Mouse (Mus musculus) CH12.LX (cell line): Measurements from ENCODE around the gene Lsg1. TPM values are rescaled to one million over a fixed set of nuclear protein-coding genes. Genes with fewer than 3 reads are reported as not detected.

Experiments used
- DNase-seq: peaks from one replicate; pipeline ENCODE4 v3.0.0-alpha.2; 2013; ENCODE audit errors: extremely low read depth
- H3K27ac ChIP-seq: 2 replicates; pipeline ENCODE4 v1.5.1; 2012; ENCODE audit warnings: low read depth, mild to moderate bottlenecking, control low read depth, moderate library complexity; ENCODE audit not compliant: insufficient read depth
- H3K27me3 ChIP-seq: replicated peaks from 2 replicates; pipeline ENCODE3; 2012; ENCODE audit warnings: inconsistent platforms
- H3K36me3 ChIP-seq, 2 experiments: replicated peaks in 1 of 2; 2 replicates each; pipeline versions ENCODE3 to v1.6.1; 2012; ENCODE audit warnings: inconsistent platforms in 1 of 2, low read length in 1 of 2, mild to moderate bottlenecking in 1 of 2, mixed read lengths in 1 of 2, moderate library complexity in 1 of 2; ENCODE audit not compliant: control insufficient read depth in 1 of 2, insufficient read depth in 1 of 2
- H3K4me1 ChIP-seq, 2 experiments: 2 replicates each; pipeline ENCODE4 v1.6.1; 2012; ENCODE audit warnings: inconsistent platforms in 1 of 2, moderate library complexity in 1 of 2; ENCODE audit not compliant: insufficient read depth in 2 of 2, control insufficient read depth in 1 of 2
- H3K4me2 ChIP-seq: 2 replicates; pipeline ENCODE4 v1.6.1; 2012; ENCODE audit warnings: low read depth, mild to moderate bottlenecking, control low read depth; ENCODE audit not compliant: poor library complexity, insufficient read depth, severe bottlenecking
- H3K4me3 ChIP-seq, 3 experiments: fragments of 150-350 bp in 1 of 3; sonication (generic) in 1 of 3; replicated peaks in 1 of 3; 2 replicates each; pipeline versions ENCODE3 to v1.5.1; 2011 to 2012; ENCODE audit warnings: low read depth in 2 of 3, low read length in 2 of 3, mild to moderate bottlenecking in 2 of 3, moderate library complexity in 2 of 3, control low read depth in 1 of 3, improper control_type of control experiment in 1 of 3, inconsistent platforms in 1 of 3, mixed read lengths in 1 of 3; ENCODE audit not compliant: poor library complexity in 1 of 3
- H3K79me2 ChIP-seq: replicated peaks from 2 replicates; pipeline ENCODE4 v1.6.1; 2012; ENCODE audit warnings: mild to moderate bottlenecking, moderate library complexity; ENCODE audit not compliant: control insufficient read depth, poor library complexity, insufficient read depth, severe bottlenecking; ENCODE audit errors: extremely low read depth
- H3K9ac ChIP-seq: 2 replicates; pipeline ENCODE4 v1.6.1; 2012; ENCODE audit warnings: low read depth, mild to moderate bottlenecking, control low read depth, moderate library complexity; ENCODE audit not compliant: insufficient read depth
- H3K9me3 ChIP-seq: replicated peaks from 2 replicates; pipeline ENCODE3; 2012; ENCODE audit warnings: low read length, inconsistent platforms, mixed read lengths
- BHLHE40 ChIP-seq: IDR thresholded peaks from 2 replicates; pipeline ENCODE4 v1.6.1; 2011; ENCODE audit warnings: mild to moderate bottlenecking, low read depth, low read length, improper control_type of control experiment
- CHD1 ChIP-seq: IDR thresholded peaks from 2 replicates; pipeline ENCODE4 v1.6.1; 2012; ENCODE audit warnings: low read depth, low read length, improper control_type of control experiment, inconsistent platforms
- CHD2 ChIP-seq: IDR thresholded peaks from 2 replicates; pipeline ENCODE4 v1.6.1; 2011; ENCODE audit warnings: low read length, improper control_type of control experiment
- CTCF ChIP-seq, 2 experiments: IDR thresholded peaks in 1 of 2; conservative IDR thresholded peaks in 1 of 2; 2 replicates each; pipeline ENCODE4 v1.5.1; 2011 to 2012; ENCODE audit warnings: low read depth in 2 of 2, low read length in 2 of 2, improper control_type of control experiment in 1 of 2, inconsistent platforms in 1 of 2, mild to moderate bottlenecking in 1 of 2, moderate library complexity in 1 of 2
- E2F4 ChIP-seq: IDR thresholded peaks from 2 replicates; pipeline ENCODE4 v1.6.1; 2011; ENCODE audit warnings: low read depth, low read length, improper control_type of control experiment; ENCODE audit not compliant: insufficient replicate concordance
- ELF1 ChIP-seq: IDR thresholded peaks from 2 replicates; pipeline ENCODE4 v1.6.1; 2014; ENCODE audit warnings: low read depth, mild to moderate bottlenecking, inconsistent platforms, low read length, improper control_type of control experiment
- EP300 ChIP-seq: IDR thresholded peaks from 2 replicates; pipeline ENCODE4 v1.6.1; 2011; ENCODE audit warnings: low read length, improper control_type of control experiment
- ETS1 ChIP-seq: conservative IDR thresholded peaks from 2 replicates; pipeline ENCODE4 v1.6.1; 2012; ENCODE audit warnings: low read depth, mild to moderate bottlenecking, inconsistent platforms, low read length, improper control_type of control experiment, moderate library complexity
- GABPA ChIP-seq: IDR thresholded peaks from 2 replicates; pipeline ENCODE4 v1.6.1; 2012; ENCODE audit warnings: low read depth, low read length, improper control_type of control experiment, inconsistent platforms; ENCODE audit not compliant: insufficient replicate concordance
- HCFC1 ChIP-seq: IDR thresholded peaks from 2 replicates; pipeline ENCODE4 v1.6.1; 2012; ENCODE audit warnings: low read depth, mild to moderate bottlenecking, inconsistent platforms, low read length, improper control_type of control experiment
- IRF4 ChIP-seq: IDR thresholded peaks from 2 replicates; pipeline ENCODE4 v1.6.1; 2014; ENCODE audit warnings: low read depth, mild to moderate bottlenecking, inconsistent platforms, low read length, improper control_type of control experiment
- JUN ChIP-seq: IDR thresholded peaks from 2 replicates; pipeline ENCODE4 v1.6.1; 2011; ENCODE audit warnings: low read depth, mild to moderate bottlenecking, low read length, improper control_type of control experiment, moderate library complexity; ENCODE audit not compliant: insufficient read depth
- JUND ChIP-seq: conservative IDR thresholded peaks from 2 replicates; pipeline ENCODE4 v1.6.1; 2011; ENCODE audit warnings: low read depth, low read length, improper control_type of control experiment
- KAT2A ChIP-seq: IDR thresholded peaks from 2 replicates; pipeline ENCODE4 v1.6.1; 2012; ENCODE audit warnings: low read length, improper control_type of control experiment, inconsistent platforms; ENCODE audit not compliant: insufficient replicate concordance
- MAFK ChIP-seq: IDR thresholded peaks from 2 replicates; pipeline ENCODE4 v1.6.1; 2011; ENCODE audit warnings: low read length, improper control_type of control experiment; ENCODE audit not compliant: insufficient replicate concordance
- MAX ChIP-seq: IDR thresholded peaks from 2 replicates; pipeline ENCODE4 v1.6.1; 2011; ENCODE audit warnings: low read length, improper control_type of control experiment
- MAZ ChIP-seq: IDR thresholded peaks from 2 replicates; pipeline ENCODE4 v1.6.1; 2012; ENCODE audit warnings: low read depth, mild to moderate bottlenecking, inconsistent platforms, low read length, improper control_type of control experiment, moderate library complexity
- MEF2A ChIP-seq: IDR thresholded peaks from 2 replicates; pipeline ENCODE4 v1.6.1; 2014; ENCODE audit warnings: low read depth, mild to moderate bottlenecking, inconsistent platforms, low read length, improper control_type of control experiment, borderline replicate concordance
- MXI1 ChIP-seq: IDR thresholded peaks from 2 replicates; pipeline ENCODE4 v1.6.1; 2011; ENCODE audit warnings: mild to moderate bottlenecking, low read depth, low read length, improper control_type of control experiment
- MYC ChIP-seq: IDR thresholded peaks from 2 replicates; pipeline ENCODE4 v1.6.1; 2011; ENCODE audit warnings: low read depth, mild to moderate bottlenecking, improper control_type of control experiment, low read length
- NELFE ChIP-seq: IDR thresholded peaks from 2 replicates; pipeline ENCODE4 v1.6.1; 2011; ENCODE audit warnings: low read depth, low read length, improper control_type of control experiment
- NRF1 ChIP-seq: IDR thresholded peaks from 2 replicates; pipeline ENCODE4 v1.6.1; 2014; ENCODE audit warnings: low read depth, mild to moderate bottlenecking, inconsistent platforms, low read length, improper control_type of control experiment, moderate library complexity
- PAX5 ChIP-seq: IDR thresholded peaks from 2 replicates; pipeline ENCODE4 v1.6.1; 2012; ENCODE audit warnings: low read length, inconsistent platforms, mixed read lengths
- POLR2A ChIP-seq: IDR thresholded peaks from 2 replicates; pipeline ENCODE4 v1.6.1; 2011; ENCODE audit warnings: low read depth, mild to moderate bottlenecking, improper control_type of control experiment, low read length
- POLR2AphosphoS2 ChIP-seq: IDR thresholded peaks from 2 replicates; pipeline ENCODE4 v1.6.1; 2011; ENCODE audit warnings: low read depth, low read length, improper control_type of control experiment
- RCOR1 ChIP-seq: conservative IDR thresholded peaks from 2 replicates; pipeline ENCODE4 v1.6.1; 2012; ENCODE audit warnings: low read depth, mild to moderate bottlenecking, inconsistent platforms, low read length, improper control_type of control experiment
- SIN3A ChIP-seq: IDR thresholded peaks from 2 replicates; pipeline ENCODE4 v1.6.1; 2012; ENCODE audit warnings: low read length, improper control_type of control experiment, inconsistent platforms
- SMC3 ChIP-seq: IDR thresholded peaks from 2 replicates; pipeline ENCODE4 v1.6.1; 2011; ENCODE audit warnings: low read depth, low read length, improper control_type of control experiment
- TBP ChIP-seq: conservative IDR thresholded peaks from 2 replicates; pipeline ENCODE4 v1.6.1; 2011; ENCODE audit warnings: low read depth, low read length, improper control_type of control experiment
- TCF12 ChIP-seq: IDR thresholded peaks from 2 replicates; pipeline ENCODE4 v1.6.1; 2014; ENCODE audit warnings: low read depth, mild to moderate bottlenecking, inconsistent platforms, low read length, improper control_type of control experiment
- UBTF ChIP-seq: IDR thresholded peaks from 2 replicates; pipeline ENCODE4 v1.6.1; 2012; ENCODE audit warnings: low read depth, mild to moderate bottlenecking, inconsistent platforms, low read length, improper control_type of control experiment, moderate library complexity
- USF1 ChIP-seq: IDR thresholded peaks from 2 replicates; pipeline ENCODE4 v1.6.1; 2014; ENCODE audit warnings: low read depth, mild to moderate bottlenecking, inconsistent platforms, low read length, improper control_type of control experiment
- USF2 ChIP-seq: conservative IDR thresholded peaks from 2 replicates; pipeline ENCODE4 v1.6.1; 2011; ENCODE audit warnings: low read depth, low read length, improper control_type of control experiment
- ZC3H11A ChIP-seq: IDR thresholded peaks from 2 replicates; pipeline ENCODE4 v1.6.1; 2012; ENCODE audit warnings: low read depth, mild to moderate bottlenecking, inconsistent platforms, low read length, improper control_type of control experiment
- ZKSCAN1 ChIP-seq: IDR thresholded peaks from 2 replicates; pipeline ENCODE4 v1.6.1; 2012; ENCODE audit warnings: low read depth, inconsistent platforms, low read length, improper control_type of control experiment, borderline replicate concordance
- ZMIZ1 ChIP-seq: IDR thresholded peaks from 2 replicates; pipeline ENCODE4 v1.6.1; 2012; ENCODE audit warnings: low read depth, mild to moderate bottlenecking, inconsistent platforms, low read length, improper control_type of control experiment
- ZNF384 ChIP-seq: IDR thresholded peaks from 2 replicates; pipeline ENCODE4 v1.6.1; 2012; ENCODE audit warnings: low read depth, low read length, improper control_type of control experiment, inconsistent platforms
- dilution Hi-C: fragments of 300-500 bp; cut with MboI; formaldehyde crosslinking; loops from 2 replicates; pipeline ENCODE4 v1.14.3; 2020; ENCODE audit warnings: low sequenced_read_pairs; ENCODE audit not compliant: extremely low pct_unique_long_range_greater_than_20kb, extremely low pct_ligation_motif_present
- in situ Hi-C: fragments of 300-500 bp; cut with MboI; formaldehyde crosslinking; loops from 3 replicates; pipeline ENCODE4 v1.14.3; 2019; ENCODE audit warnings: low sequenced_read_pairs, low pct_ligation_motif_present, low pct_unique_long_range_greater_than_20kb, mixed read lengths
- polyA plus RNA-seq: library from polyadenylated mRNA; unstranded; fragments of >175 nt; gene quantifications from 2 replicates; pipeline ENCODE4 v1.2.1, GENCODE M21; 2012; ENCODE audit warnings: low read depth; ENCODE audit not compliant: insufficient read length
- total RNA-seq, 2 experiments: library from RNA; depleted of rRNA; stranded (reverse); fragments of 300-350 nt in 1 of 2; fragments of >200 nt in 1 of 2; gene quantifications; 2 replicates each; pipeline ENCODE4 v1.2.3; 2012 to 2014

Lsg1 gene
- total and polyA plus RNA-seq, 3 experiments, result 58.4 to 189 (median 94.7) TPM

- peak overlapping the region; percentile 90 for H3K27ac ChIP-seq
- dilution Hi-C loops (no loop called here), in situ Hi-C loops (loop anchor here (5.0 to 10.0 kb wide), 2 partner anchors 33 to 71 kb away; no protein-coding TSS in a partner anchor)
- peaks cover 33 to 65% of the 10 kb centered on the region in 2 experiments for H3K4me1 ChIP-seq
- peaks cover 14 to 34% of the 10 kb centered on the region in 2 experiments for H3K36me3 ChIP-seq
- peak overlapping the region in 2 of 3 experiments; percentile 36 to 39 for H3K4me3 ChIP-seq
- peak; percentile 84 for DNase-seq
- H3K79me2 ChIP-seq, result peaks cover 38% of the 10 kb centered on the region
- H3K4me2 ChIP-seq, result peak overlapping the region; percentile 11; the same call in 1 of the 2 replicates
- no peaks in the 10 kb centered on the region for H3K9me3 ChIP-seq
- no peaks in the 10 kb centered on the region for H3K27me3 ChIP-seq
- H3K9ac ChIP-seq, result peak overlapping the region; percentile 37
- TF ChIP-seq ZKSCAN1 (no peak), MXI1 (no peak; the same call in 1 of the 2 replicates), PAX5 (no peak), ZC3H11A (no peak), MYC (peak; percentile 74), JUND (peak; percentile 15; the same call in 1 of the 2 replicates), SMC3 (peak; percentile 24), POLR2A (peak; percentile 22; the same call in 1 of the 2 replicates), ZNF384 (no peak), CHD1 (peak; percentile 71; the same call in 1 of the 2 replicates), HCFC1 (peak; percentile 37; the same call in 1 of the 2 replicates), TCF12 (0 out of 2 replicates have a peak, but pooled peaks have one; percentile 9), UBTF (no peak), RCOR1 (peak; percentile 41), MEF2A (no peak; the same call in none of the 2 replicates), USF1 (no peak), EP300 (peak; percentile 40), MAZ (0 out of 2 replicates have a peak, but pooled peaks have one; percentile 41), E2F4 (no peak), USF2 (no peak), GABPA (no peak), SIN3A (peak; percentile 71; the same call in 1 of the 2 replicates), NELFE (0 out of 2 replicates have a peak, but pooled peaks have one; percentile 29), ZMIZ1 (peak; percentile 66; the same call in 1 of the 2 replicates), IRF4 (peak; percentile 62; the same call in 1 of the 2 replicates), CHD2 (peak; percentile 45), ELF1 (0 out of 2 replicates have a peak, but pooled peaks have one; percentile 5), TBP (no peak), CTCF (conservative IDR thresholded peaks at IDR 0.05 in 1 of 2, IDR thresholded peaks at IDR 0.05 in 1 of 2; ENCODE audit: low read depth in 2 of 2, low read length in 2 of 2) (peak in 1 of 2 experiments; percentile 0; a peak in 1 of 4 replicates), MAX (peak; percentile 74; the same call in 1 of the 2 replicates), KAT2A (0 out of 2 replicates have a peak, but pooled peaks have one; percentile 35), BHLHE40 (0 out of 2 replicates have a peak, but pooled peaks have one; percentile 31), JUN (peak; percentile 21), ETS1 (peak; percentile 68; the same call in 1 of the 2 replicates), MAFK (no peak), NRF1 (no peak), POLR2AphosphoS2 (no peak; the same call in none of the 2 replicates)
These were observed 16.8 kb upstream of the Lsg1 start for GRCm38 (mm10) chr16:30604061-30604806.
